Mouse (Mus musculus): Measurements from ENCODE around the gene Cass4. TPM values are rescaled to one million over a fixed set of nuclear protein-coding genes. Genes with fewer than 3 reads are reported as not detected.

Cass4 gene
- total and polyA plus RNA-seq, 3 experiments = 0.35 to 5.5 TPM; not detected in 1

GRCm38 (mm10) chr2:172433746-172434145 lies 40.2 kb downstream of the Cass4 start:
- Histone ChIP-seq H3K9ac (ENCODE audit: control insufficient read depth, low read depth, low read length, poor library complexity, severe bottlenecking) (no peak overlapping the region), H3K79me2 (ENCODE audit: control insufficient read depth, insufficient read depth, low read length, poor library complexity) (no peaks in the 10 kb centered on the region), H3K36me3 (ENCODE audit: control insufficient read depth in 1 of 2, insufficient read depth in 2 of 2, low read length in 2 of 2) (peaks cover 0 to 5% of the 10 kb centered on the region in 2 experiments; a peak in 2 of 4 replicates), H3K9me3 (replicated peaks; ENCODE audit: insufficient read depth, low read length) (no peaks in the 10 kb centered on the region), H3K4me1 (ENCODE audit: control insufficient read depth in 1 of 2, insufficient read depth in 2 of 2, low read length in 2 of 2) (peaks cover 0 to 11% of the 10 kb centered on the region in 2 experiments; a peak in 2 of 4 replicates), H3K27ac (ENCODE audit: control insufficient read depth, low read depth, low read length) (no peak overlapping the region), H3K4me3 (ENCODE audit: control insufficient read depth in 1 of 2, insufficient read depth in 1 of 2, low read depth in 2 of 2, low read length in 2 of 2) (no peak overlapping the region), H3K27me3 (ENCODE audit: control insufficient read depth in 1 of 2, insufficient read depth in 2 of 2, low read length in 2 of 2) (no peaks in the 10 kb centered on the region)
- TF ChIP-seq TAL1 (IDR thresholded peaks at IDR 0.05; ENCODE audit: low read length) = no peak
- no peak for TF ChIP-seq POLR2A (IDR thresholded peaks at IDR 0.05; ENCODE audit: control insufficient read depth in 1 of 2, insufficient read depth in 1 of 2, low read depth in 1 of 2, low read length in 2 of 2, poor library complexity in 1 of 2)
- no peak for TF ChIP-seq EP300 (IDR thresholded peaks at IDR 0.05; ENCODE audit: low read depth in 1 of 2, low read length in 2 of 2)
- TF ChIP-seq MAZ (IDR thresholded peaks at IDR 0.05; ENCODE audit: low read depth, low read length) = no peak
- TF ChIP-seq RAD21 (IDR thresholded peaks at IDR 0.05; ENCODE audit: low read depth, low read length) = no peak
- TF ChIP-seq MYC (IDR thresholded peaks at IDR 0.05; ENCODE audit: low read depth, low read length) = no peak
- no peak for DNase-seq (ENCODE audit: low read depth, low spot score)

- no peak for TF ChIP-seq EP300 (IDR thresholded peaks at IDR 0.05; ENCODE audit: low read depth in 1 of 2, low read length in 2 of 2)
- TF ChIP-seq BHLHE40 (IDR thresholded peaks at IDR 0.05; ENCODE audit: borderline replicate concordance, low read depth, low read length) = no peak
- no peak for TF ChIP-seq MYB (IDR thresholded peaks at IDR 0.05; ENCODE audit: low read depth, low read length)
- no peak for TF ChIP-seq CTCF (IDR thresholded peaks at IDR 0.05 in 2 of 3, conservative IDR thresholded peaks at IDR 0.05 in 1 of 3; ENCODE audit: control insufficient read depth in 1 of 3, insufficient read depth in 1 of 3, low read depth in 2 of 3, low read length in 3 of 3, poor library complexity in 1 of 3, severe bottlenecking in 1 of 3)
- no peak for TF ChIP-seq SMC3 (IDR thresholded peaks at IDR 0.05; ENCODE audit: low read depth, low read length)
- no peak for TF ChIP-seq E2F4 (IDR thresholded peaks at IDR 0.05; ENCODE audit: borderline replicate concordance, low read depth, low read length)
- no peak for TF ChIP-seq NELFE (IDR thresholded peaks at IDR 0.05; ENCODE audit: low read depth, low read length)
- no peak for TF ChIP-seq KAT2A (conservative IDR thresholded peaks at IDR 0.05; ENCODE audit: low read depth, low read length)
- H3K27ac ChIP-seq (ENCODE audit: control insufficient read depth, low read depth, low read length) = no peak overlapping the region
- no peak for DNase-seq (ENCODE audit: low read depth, low spot score)
- peaks cover 17% of the 10 kb centered on the region for H3K79me2 ChIP-seq (ENCODE audit: control insufficient read depth, insufficient read depth, low read length, poor library complexity)
- H3K27me3 ChIP-seq (ENCODE audit: control insufficient read depth in 1 of 2, insufficient read depth in 2 of 2, low read length in 2 of 2) = no peaks in the 10 kb centered on the region
- peaks cover 0 to 5% of the 10 kb centered on the region in 2 experiments; a peak in 2 of 4 replicates for H3K36me3 ChIP-seq (ENCODE audit: control insufficient read depth in 1 of 2, insufficient read depth in 2 of 2, low read length in 2 of 2)
- H3K4me1 ChIP-seq (ENCODE audit: control insufficient read depth in 1 of 2, insufficient read depth in 2 of 2, low read length in 2 of 2) = peaks cover 3 to 7% of the 10 kb centered on the region in 2 experiments; a peak in 3 of 4 replicates
- H3K4me3 ChIP-seq (ENCODE audit: control insufficient read depth in 1 of 2, insufficient read depth in 1 of 2, low read depth in 2 of 2, low read length in 2 of 2) = no peak overlapping the region
- no peaks in the 10 kb centered on the region for H3K9me3 ChIP-seq (replicated peaks; ENCODE audit: insufficient read depth, low read length)
- no peak overlapping the region for H3K9ac ChIP-seq (ENCODE audit: control insufficient read depth, low read depth, low read length, poor library complexity, severe bottlenecking)
Observed at GRCm38 (mm10) chr2:172437371-172437952, 43.9 kb downstream of the Cass4 start.

All from MEL (cell line).